Mouse (Mus musculus) central nervous system, embryonic 11.5 days (tissue): ENCODE results near the gene Xiap. TPM values are rescaled to one million over a fixed set of nuclear protein-coding genes. Genes with fewer than 3 reads are reported as not detected.

ENCODE experiments used
- polyA plus RNA-seq: library from polyadenylated mRNA; depleted of rRNA; stranded (reverse); fragments of >200 nt; gene quantifications from 2 replicates; pipeline ENCODE4 v1.2.3, GENCODE M21; 2012; rRNA removed

Xiap gene
- polyA plus RNA-seq: 21.3 and 38.0 TPM in 2 replicates

DNA sequence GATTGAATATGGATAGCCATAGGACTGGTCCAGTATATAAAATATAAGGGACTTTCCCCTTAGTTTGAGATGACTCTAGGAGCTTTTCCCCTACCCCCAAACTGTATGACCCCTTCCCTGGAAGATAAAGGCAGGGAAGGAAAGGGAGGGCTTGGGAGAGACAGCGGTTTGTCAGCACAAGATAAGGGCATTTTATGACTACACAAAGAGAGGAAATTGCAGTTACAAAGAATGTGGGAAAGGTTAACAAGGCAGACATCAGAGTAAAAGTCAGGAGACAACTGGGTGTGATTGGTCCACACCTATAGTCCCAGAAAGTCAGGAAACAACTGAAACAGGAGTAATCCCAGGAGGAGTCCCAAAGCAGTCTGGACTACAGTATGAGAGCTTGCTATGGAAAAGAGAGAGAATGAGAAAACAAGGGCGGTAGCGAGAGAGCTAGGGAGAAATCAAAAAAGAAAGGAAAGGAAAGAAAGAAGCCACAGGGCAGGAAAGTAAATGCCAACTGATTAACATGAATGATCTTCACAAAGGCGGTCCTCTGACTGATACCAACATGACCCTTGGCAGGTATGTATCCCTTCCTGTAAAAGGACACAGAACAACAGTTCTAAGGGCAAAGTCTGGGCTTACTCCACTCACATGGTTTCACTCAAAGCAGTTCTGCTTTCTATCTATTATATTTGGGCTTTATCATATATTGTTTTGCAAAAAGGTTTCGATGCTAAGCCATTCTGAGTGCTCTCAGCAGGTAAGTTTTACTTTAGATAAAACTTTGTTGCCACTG is at the start of gene Xiap:
Gene Xiap (plus strand): TSS at position 398 of the 787 bp plus-strand sequence.

DNA sequence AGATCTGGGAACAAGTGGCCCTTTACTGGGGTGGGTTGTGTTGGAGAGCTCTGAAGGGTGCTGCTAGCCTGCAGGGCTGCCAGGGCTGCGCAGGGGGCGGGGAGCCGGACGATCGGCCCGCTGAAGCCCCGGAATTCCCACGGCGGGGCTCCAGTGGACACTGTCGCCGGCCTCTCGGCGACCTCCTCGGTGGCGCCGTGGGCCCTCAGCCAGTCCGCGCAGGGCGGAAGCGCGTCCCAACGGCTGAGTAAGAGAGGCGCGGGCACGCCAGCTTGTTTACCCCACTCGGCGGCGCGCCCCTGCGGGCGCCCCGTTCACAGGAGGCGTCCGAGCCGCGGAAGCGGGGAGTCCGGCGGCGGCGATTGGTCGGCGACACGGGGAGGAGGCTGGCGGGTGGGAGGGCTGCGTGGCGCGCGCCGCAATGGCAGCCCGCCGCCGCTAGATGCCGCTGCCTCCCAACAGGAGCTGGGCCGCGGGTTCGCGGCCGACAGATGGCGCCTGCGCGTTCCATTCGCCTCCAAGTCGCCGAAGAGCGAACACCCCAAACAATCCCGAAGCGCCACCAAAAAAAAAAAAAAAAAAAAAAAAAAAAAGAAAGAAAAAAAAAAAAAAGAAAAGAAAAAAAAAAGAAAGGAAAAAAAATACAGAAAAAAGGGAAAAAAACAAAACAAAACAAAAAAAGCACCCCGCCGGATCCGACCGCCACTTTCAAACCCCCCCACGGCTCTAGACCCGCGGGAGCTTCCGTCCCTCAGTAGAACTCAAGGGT is 89.5 kb downstream of the Xiap start, which contains the start of gene Stag2:
Gene Stag2 (plus strand): TSS at position 530 of the 769 bp plus-strand sequence.

Other genes starting within 250 kb of the Xiap start
- 52.3 and 58.7 TPM in 2 replicates for gene Thoc2, start 139.0 kb upstream of the Xiap start, polyA plus RNA-seq
- 43.2 and 57.1 TPM in 2 replicates for gene Stag2, start 89.6 kb downstream of the Xiap start, polyA plus RNA-seq